Mouse (Mus musculus) adrenal gland, postnatal 14 days (tissue): ENCODE data around the gene Tceal3. TPM values are rescaled to one million over a fixed set of nuclear protein-coding genes. Genes with fewer than 3 reads are reported as not detected.
"Not testable (repeated sequence)": the region's sequence is repeated elsewhere in the genome, so short reads cannot be mapped to it uniquely, and the experiment has no call there.

Experiments used
- DNase-seq: peaks from one replicate; pipeline ENCODE4 v3.0.0; 2021; ENCODE audit warnings: mixed read lengths
- total RNA-seq: library from RNA; stranded (reverse); gene quantifications from 2 replicates; pipeline ENCODE4 v1.2.3, GENCODE M21; 2021

Gene Tceal3
- total RNA-seq, 1 experiment from 2014 or later, result 39.8 TPM

DNA sequence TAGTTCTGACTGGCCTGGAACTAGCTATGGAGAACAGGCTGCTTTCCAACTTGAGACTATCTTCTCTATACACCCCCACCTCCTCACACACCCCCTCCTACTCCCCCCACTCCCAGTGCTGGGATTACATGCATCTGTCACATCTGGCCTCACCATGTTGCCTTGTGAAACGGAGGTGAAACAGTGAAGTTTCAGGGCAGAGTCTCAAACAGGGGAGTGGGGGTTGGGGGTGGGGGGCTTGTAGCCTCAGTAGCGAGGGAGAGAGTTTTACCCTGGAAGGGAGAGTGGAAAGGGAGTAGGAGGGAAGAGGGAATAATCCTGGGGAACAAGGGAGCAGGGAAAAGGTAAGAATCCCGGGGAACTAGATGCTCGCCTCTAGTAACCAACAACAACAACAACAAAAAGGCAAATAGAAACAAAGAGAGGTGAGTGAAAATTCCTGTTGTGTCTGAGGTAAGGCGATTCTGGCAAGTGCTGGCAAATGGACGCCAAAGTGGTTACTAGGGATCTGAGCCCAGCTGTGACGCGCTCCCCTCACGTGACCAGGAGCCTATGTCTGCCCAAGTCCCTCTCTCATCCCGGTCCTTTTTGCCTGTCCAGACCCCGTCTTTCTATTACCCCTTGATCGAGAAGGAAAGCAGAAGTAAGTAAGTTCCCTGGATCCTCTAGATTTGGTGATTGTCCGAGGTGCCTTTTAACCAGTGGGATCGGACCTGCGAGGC lies 117.0 kb downstream of the Tceal3 start, which contains the start of gene Tceal1:
Gene Tceal1, plus strand, starts transcription at position 537 of the 722 bp plus-strand sequence.
- DNase-seq, result peak; percentile 78

DNA sequence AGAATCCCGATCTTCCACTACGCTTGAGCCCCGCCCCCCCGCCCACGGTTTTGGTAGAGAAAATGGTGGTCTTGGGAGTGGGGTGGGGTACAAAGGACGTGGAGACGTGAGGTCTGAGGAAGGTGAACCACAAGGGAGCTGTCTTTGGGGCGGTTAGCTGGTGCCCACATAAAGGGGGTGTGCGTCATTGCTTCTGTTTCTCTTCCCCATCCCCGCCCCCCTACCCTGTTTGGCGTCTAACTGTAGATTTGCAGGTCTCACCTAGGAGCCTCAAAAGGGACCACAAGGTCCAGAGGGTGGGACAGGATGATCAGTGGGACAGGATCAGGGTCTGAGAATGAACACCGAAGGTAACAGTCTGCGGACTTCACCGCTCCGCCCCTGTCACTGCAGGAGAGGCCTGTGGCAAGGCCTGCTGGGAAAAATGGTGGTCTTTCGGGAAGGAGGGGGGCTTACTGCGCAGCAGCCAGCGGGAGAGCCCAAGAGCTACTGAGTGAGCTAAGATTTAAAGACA lies 117.6 kb downstream of the Tceal3 start:
- DNase-seq, result peak; percentile 65

DNA sequence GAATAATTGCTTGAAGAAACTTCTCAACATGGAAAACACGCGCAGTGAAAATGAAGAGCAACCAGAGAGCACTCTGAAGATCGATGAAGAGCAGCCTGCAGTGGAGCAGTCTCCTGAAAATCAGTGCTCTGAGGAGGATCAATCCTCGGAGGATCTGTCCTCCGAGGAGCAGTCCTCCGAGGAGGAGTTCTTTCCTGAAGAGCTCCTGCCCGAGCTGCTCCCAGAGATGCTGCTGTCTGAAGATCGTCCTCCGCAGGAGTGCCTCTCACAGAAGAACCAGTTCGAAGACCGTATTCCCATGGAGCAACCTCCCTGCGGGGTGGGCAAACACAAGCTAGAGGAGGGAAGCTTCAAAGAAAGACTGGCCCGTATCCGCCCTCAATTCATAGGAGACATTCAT lies 118.1 kb downstream of the Tceal3 start:
- DNase-seq, result peak; percentile 9

DNA sequence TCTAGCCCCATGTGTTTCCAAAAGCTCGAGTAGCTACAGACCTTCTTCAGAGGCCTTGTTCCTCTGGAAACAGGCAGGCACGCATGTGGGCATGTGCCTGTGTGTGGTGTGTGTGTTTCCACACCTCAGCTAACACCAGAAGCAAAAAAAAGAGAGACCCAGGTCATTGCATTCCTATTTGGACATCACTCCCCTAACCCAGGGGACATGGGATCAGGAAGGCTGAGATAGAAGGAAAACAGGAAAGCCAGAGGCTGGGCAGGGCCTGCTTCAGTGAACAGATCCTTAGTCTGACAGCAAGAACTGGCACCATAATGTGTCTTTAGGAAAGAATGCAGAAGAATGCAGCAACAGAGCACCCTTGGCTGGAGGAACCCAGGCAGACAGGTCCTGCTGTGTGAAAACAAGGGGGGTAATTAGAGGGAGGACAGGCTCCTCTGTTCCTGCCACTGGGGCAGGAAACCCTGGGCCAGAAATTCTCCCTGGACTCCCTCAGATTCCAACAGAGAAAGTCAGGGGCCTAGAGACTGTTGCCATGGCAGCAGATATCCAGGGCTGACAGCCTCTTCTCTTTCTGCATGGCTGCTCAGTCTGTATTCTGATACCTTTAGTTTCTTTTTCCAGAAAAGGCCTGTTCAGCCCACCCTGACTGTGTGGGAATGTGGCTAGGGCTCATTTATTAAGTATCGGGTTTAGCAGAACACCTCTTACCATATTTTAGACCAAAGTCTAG lies 124.3 kb downstream of the Tceal3 start:
- DNase-seq, result not testable (repeated sequence)

Other genes with a start within 250 kb of the Tceal3 start
- not detected in 2 replicates for gene Kir3dl1, start 72.8 kb upstream of the Tceal3 start, total RNA-seq
- gene Kir3dl2, start 46.8 kb upstream of the Tceal3 start, total RNA-seq, result not detected in 2 replicates
- 6.9 and 7.6 TPM in 2 replicates for gene Tceal1, start 117.1 kb downstream of the Tceal3 start, total RNA-seq
- gene Morf4l2, start 152.8 kb downstream of the Tceal3 start, total RNA-seq, result 321 and 346 TPM in 2 replicates
- not detected in 2 replicates for gene Glra4, start 189.3 kb downstream of the Tceal3 start, total RNA-seq
- gene Plp1, start 231.8 kb downstream of the Tceal3 start, total RNA-seq, result 5.2 and 8.1 TPM in 2 replicates